Mouse (Mus musculus): ENCODE measurements at regions not wholly inside any gene's neighbourhood (a gene's known extent, or its start where the extent isn't known, plus 50 kb on each side); places are given as distances from the start of the nearest gene placed in this dataset.

GRCm38 (mm10) chr14:46015682-46016400 lies 357.9 kb upstream of the Ddhd1 start:
- H3K27ac ChIP-seq (ENCODE audit: low read depth, low read length): no peak overlapping the region
- H3K27me3 ChIP-seq (ENCODE audit: control insufficient read depth, insufficient read depth, low read length): no peaks in the 10 kb centered on the region
- H3K36me3 ChIP-seq (ENCODE audit: control insufficient read depth, insufficient read depth, low read length): no peaks in the 10 kb centered on the region
- H3K9me3 ChIP-seq (ENCODE audit: control insufficient read depth, low read length): no peaks in the 10 kb centered on the region
- no peak overlapping the region for H3K4me2 ChIP-seq (replicated peaks; ENCODE audit: low read depth, low read length)
- H3K4me3 ChIP-seq (ENCODE audit: low read length): no peak overlapping the region
- ATAC-seq (ENCODE audit: low FRiP score, low TSS enrichment): no peak
- H3K4me1 ChIP-seq (ENCODE audit: control insufficient read depth, insufficient read depth, low read length): peaks cover 15% of the 10 kb centered on the region; the same call in 1 of the 2 replicates
- WGBS: 82% methylated on average over 6 of the region's 6 CpGs
- H3K9ac ChIP-seq (ENCODE audit: low read depth, low read length): no peak overlapping the region

GRCm38 (mm10) chr14:46016701-46017106 lies 358.8 kb upstream of the Ddhd1 start:
- Histone ChIP-seq H3K36me3 (ENCODE audit: control insufficient read depth, insufficient read depth, low read length) (no peaks in the 10 kb centered on the region), H3K27me3 (ENCODE audit: control insufficient read depth, insufficient read depth, low read length) (no peaks in the 10 kb centered on the region), H3K9me3 (ENCODE audit: control insufficient read depth, low read length) (no peaks in the 10 kb centered on the region), H3K27ac (ENCODE audit: low read depth, low read length) (no peak overlapping the region), H3K4me1 (ENCODE audit: control insufficient read depth, insufficient read depth, low read length) (peaks cover 15% of the 10 kb centered on the region; the same call in 1 of the 2 replicates), H3K9ac (ENCODE audit: low read depth, low read length) (no peak overlapping the region), H3K4me3 (ENCODE audit: low read length) (no peak overlapping the region), H3K4me2 (replicated peaks; ENCODE audit: low read depth, low read length) (no peak overlapping the region)
- 52% methylated on average over 4 of the region's 4 CpGs for WGBS
- ATAC-seq (ENCODE audit: low FRiP score, low TSS enrichment): no peak

DNA sequence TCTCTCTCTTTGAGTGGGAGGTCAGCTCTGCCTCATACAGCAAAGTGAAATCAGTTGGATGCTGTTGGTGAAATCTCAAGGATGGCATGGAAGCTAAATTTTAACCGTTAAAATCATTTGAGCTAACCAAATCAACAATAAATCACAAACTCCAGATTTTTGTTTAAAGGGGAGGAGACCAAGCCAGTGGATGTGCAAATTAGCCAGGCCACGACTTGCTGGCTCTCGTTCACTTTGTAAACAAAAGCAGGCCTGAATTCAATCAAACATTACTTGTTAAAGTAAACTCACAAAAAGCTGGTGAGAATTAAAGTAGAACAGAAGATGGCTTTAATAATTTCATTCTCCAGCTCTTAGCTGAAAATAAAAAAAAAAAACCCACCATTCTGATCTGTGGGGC lies 359.3 kb upstream of the Ddhd1 start:
- H3K27ac ChIP-seq (ENCODE audit: low read depth, low read length): no peak overlapping the region
- H3K4me3 ChIP-seq (ENCODE audit: low read length): no peak overlapping the region
- no peaks in the 10 kb centered on the region for H3K9me3 ChIP-seq (ENCODE audit: control insufficient read depth, low read length)
- no peak overlapping the region for H3K4me2 ChIP-seq (replicated peaks; ENCODE audit: low read depth, low read length)
- WGBS: 42% methylated on average over 3 of the region's 3 CpGs
- H3K36me3 ChIP-seq (ENCODE audit: control insufficient read depth, insufficient read depth, low read length): no peaks in the 10 kb centered on the region
- no peak for ATAC-seq (ENCODE audit: low FRiP score, low TSS enrichment)
- H3K4me1 ChIP-seq (ENCODE audit: control insufficient read depth, insufficient read depth, low read length): peaks cover 15% of the 10 kb centered on the region; the same call in 1 of the 2 replicates
- H3K27me3 ChIP-seq (ENCODE audit: control insufficient read depth, insufficient read depth, low read length): no peaks in the 10 kb centered on the region
- no peak overlapping the region for H3K9ac ChIP-seq (ENCODE audit: low read depth, low read length)

DNA sequence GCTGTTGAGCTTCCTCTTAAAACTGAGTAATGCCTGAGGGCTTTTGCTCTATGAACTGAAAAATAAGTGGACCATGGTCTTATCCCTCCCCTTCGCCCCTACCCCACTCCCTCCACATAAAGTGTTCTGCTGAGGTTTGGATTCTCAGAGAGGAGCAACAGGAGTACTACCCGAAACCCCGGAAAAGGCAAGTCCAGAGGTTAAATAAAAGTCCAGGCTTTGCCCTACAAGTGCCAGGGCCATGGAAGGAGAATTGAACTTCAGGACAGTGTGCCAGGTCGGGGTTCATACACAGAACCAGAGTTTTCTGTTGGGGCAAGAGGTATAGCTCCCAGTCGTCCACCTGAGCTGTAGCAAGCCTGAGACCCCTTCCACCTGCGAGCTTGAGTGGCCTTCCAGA lies 360.0 kb upstream of the Ddhd1 start:
- Histone ChIP-seq H3K36me3 (ENCODE audit: control insufficient read depth, insufficient read depth, low read length) (no peaks in the 10 kb centered on the region), H3K4me2 (replicated peaks; ENCODE audit: low read depth, low read length) (no peak overlapping the region), H3K9me3 (ENCODE audit: control insufficient read depth, low read length) (no peaks in the 10 kb centered on the region), H3K27me3 (ENCODE audit: control insufficient read depth, insufficient read depth, low read length) (no peaks in the 10 kb centered on the region), H3K4me1 (ENCODE audit: control insufficient read depth, insufficient read depth, low read length) (peaks cover 15% of the 10 kb centered on the region; the same call in 1 of the 2 replicates), H3K4me3 (ENCODE audit: low read length) (no peak overlapping the region), H3K9ac (ENCODE audit: low read depth, low read length) (no peak overlapping the region), H3K27ac (ENCODE audit: low read depth, low read length) (no peak overlapping the region)
- ATAC-seq (ENCODE audit: low FRiP score, low TSS enrichment): peak; percentile 43
- 51% methylated on average over 6 of the region's 6 CpGs for WGBS

- Histone ChIP-seq H3K9me3 (ENCODE audit: control insufficient read depth, low read length) (no peaks in the 10 kb centered on the region), H3K4me1 (ENCODE audit: control insufficient read depth, insufficient read depth, low read length) (peaks cover 15% of the 10 kb centered on the region; the same call in 1 of the 2 replicates), H3K9ac (ENCODE audit: low read depth, low read length) (no peak overlapping the region), H3K27me3 (ENCODE audit: control insufficient read depth, insufficient read depth, low read length) (no peaks in the 10 kb centered on the region), H3K36me3 (ENCODE audit: control insufficient read depth, insufficient read depth, low read length) (no peaks in the 10 kb centered on the region), H3K27ac (ENCODE audit: low read depth, low read length) (0 out of 2 replicates have a peak overlapping the region, but pooled peaks have one; percentile 4), H3K4me2 (replicated peaks; ENCODE audit: low read depth, low read length) (no peak overlapping the region; the same call in 1 of the 2 replicates), H3K4me3 (ENCODE audit: low read length) (no peak overlapping the region)
- WGBS: 20% methylated on average over 14 of the region's 14 CpGs
- ATAC-seq (ENCODE audit: low FRiP score, low TSS enrichment): peak; percentile 73
These were observed 359.8 kb upstream of the Gm15217 start for GRCm38 (mm10) chr14:46019240-46020025.

DNA sequence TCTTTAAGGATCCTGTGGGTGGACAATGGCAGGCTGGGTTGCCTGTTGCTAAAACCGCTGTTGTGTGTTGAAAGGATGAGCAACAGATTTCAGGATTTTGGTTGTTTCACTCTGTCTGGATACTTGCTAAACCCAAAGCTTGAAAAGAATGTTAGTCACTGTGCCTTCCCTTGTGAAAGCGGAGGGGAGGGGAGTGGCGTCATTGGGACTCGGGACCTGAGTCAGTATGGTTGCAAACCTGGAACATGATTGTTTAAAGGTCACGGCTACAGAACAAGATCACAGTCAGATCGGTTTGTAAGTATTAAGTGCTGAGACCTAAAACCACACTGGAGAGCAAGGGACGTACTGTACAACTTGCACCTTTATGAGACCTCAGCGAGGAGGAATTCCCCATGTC lies 344.9 kb upstream of the Gm15217 start:
- Histone ChIP-seq H3K27me3 (ENCODE audit: control insufficient read depth, insufficient read depth, low read length) (no peaks in the 10 kb centered on the region), H3K9me3 (ENCODE audit: control insufficient read depth, low read length) (no peaks in the 10 kb centered on the region), H3K9ac (ENCODE audit: low read depth, low read length) (no peak overlapping the region), H3K27ac (ENCODE audit: low read depth, low read length) (no peak overlapping the region), H3K4me3 (ENCODE audit: low read length) (no peak overlapping the region), H3K36me3 (ENCODE audit: control insufficient read depth, insufficient read depth, low read length) (no peaks in the 10 kb centered on the region), H3K4me1 (ENCODE audit: control insufficient read depth, insufficient read depth, low read length) (no peaks in the 10 kb centered on the region), H3K4me2 (replicated peaks; ENCODE audit: low read depth, low read length) (no peak overlapping the region)
- no peak for ATAC-seq (ENCODE audit: low FRiP score, low TSS enrichment)
- WGBS: 89% methylated on average over 8 of the region's 8 CpGs

GRCm38 (mm10) chr14:46060622-46061381 lies 318.4 kb upstream of the Gm15217 start:
- Histone ChIP-seq H3K27ac (ENCODE audit: low read depth, low read length) (peak overlapping the region; percentile 30; the same call in 1 of the 2 replicates), H3K27me3 (ENCODE audit: control insufficient read depth, insufficient read depth, low read length) (no peaks in the 10 kb centered on the region), H3K4me1 (ENCODE audit: control insufficient read depth, insufficient read depth, low read length) (no peaks in the 10 kb centered on the region), H3K9ac (ENCODE audit: low read depth, low read length) (peak overlapping the region; percentile 12; the same call in 1 of the 2 replicates), H3K36me3 (ENCODE audit: control insufficient read depth, insufficient read depth, low read length) (no peaks in the 10 kb centered on the region), H3K4me2 (replicated peaks; ENCODE audit: low read depth, low read length) (peak overlapping the region; percentile 35), H3K9me3 (ENCODE audit: control insufficient read depth, low read length) (no peaks in the 10 kb centered on the region), H3K4me3 (ENCODE audit: low read length) (peak overlapping the region; percentile 15)
- ATAC-seq (ENCODE audit: low FRiP score, low TSS enrichment): peak; percentile 73; the same call in 1 of the 2 replicates
- 11% methylated on average over 14 of the region's 14 CpGs for WGBS

GRCm38 (mm10) chr14:46067102-46067801 lies 312.0 kb upstream of the Gm15217 start:
- no peak for ATAC-seq (ENCODE audit: low FRiP score, low TSS enrichment)
- Histone ChIP-seq H3K27ac (ENCODE audit: low read depth, low read length) (no peak overlapping the region), H3K9me3 (ENCODE audit: control insufficient read depth, low read length) (no peaks in the 10 kb centered on the region), H3K4me1 (ENCODE audit: control insufficient read depth, insufficient read depth, low read length) (no peaks in the 10 kb centered on the region), H3K4me3 (ENCODE audit: low read length) (no peak overlapping the region), H3K27me3 (ENCODE audit: control insufficient read depth, insufficient read depth, low read length) (no peaks in the 10 kb centered on the region), H3K36me3 (ENCODE audit: control insufficient read depth, insufficient read depth, low read length) (no peaks in the 10 kb centered on the region), H3K9ac (ENCODE audit: low read depth, low read length) (no peak overlapping the region), H3K4me2 (replicated peaks; ENCODE audit: low read depth, low read length) (no peak overlapping the region)
- WGBS: 70% methylated on average over 5 of the region's 5 CpGs

All from kidney, embryonic 14.5 days (tissue).